Mouse (Mus musculus) 416B (cell line): ENCODE data around the gene Fblim1.

ENCODE experiments used
- DNase-seq: peaks from one replicate; pipeline ENCODE4 v3.0.0; 2011; ENCODE audit warnings: low read depth

Fblim1 gene

GRCm38 (mm10) chr4:141599251-141600141 is 6.4 kb downstream of the Fblim1 start:
- no peak for DNase-seq

GRCm38 (mm10) chr4:141598894-141599250 is 7.0 kb downstream of the Fblim1 start:
- DNase-seq: no peak

- DNase-seq: no peak
Measured at GRCm38 (mm10) chr4:141598199-141598893, 7.5 kb downstream of the Fblim1 start.

- DNase-seq: no peak
Measured at GRCm38 (mm10) chr4:141596700-141597328, 9.1 kb downstream of the Fblim1 start.

- DNase-seq: peak; percentile 62
Measured at GRCm38 (mm10) chr4:141595605-141596268, 10.2 kb downstream of the Fblim1 start.

GRCm38 (mm10) chr4:141595138-141595537 is 10.8 kb downstream of the Fblim1 start:
- DNase-seq: no peak

- DNase-seq: peak; percentile 55
Measured at GRCm38 (mm10) chr4:141591547-141591946, 14.3 kb downstream of the Fblim1 start.

GRCm38 (mm10) chr4:141583919-141584318 is 22.0 kb downstream of the Fblim1 start:
- no peak for DNase-seq

GRCm38 (mm10) chr4:141581051-141581450 is 24.8 kb downstream of the Fblim1 start:
- no peak for DNase-seq

- DNase-seq: no peak
Measured at GRCm38 (mm10) chr4:141578833-141579232, 27.1 kb downstream of the Fblim1 start.

GRCm38 (mm10) chr4:141576877-141577276 is 29.0 kb downstream of the Fblim1 start:
- no peak for DNase-seq

GRCm38 (mm10) chr4:141576404-141576803 is 29.5 kb downstream of the Fblim1 start:
- DNase-seq: no peak

GRCm38 (mm10) chr4:141574789-141575702 is 30.9 kb downstream of the Fblim1 start:
- peak; percentile 81 for DNase-seq

- peak; percentile 92 for DNase-seq
Measured at GRCm38 (mm10) chr4:141573359-141573966, 32.4 kb downstream of the Fblim1 start.

- peak; percentile 72 for DNase-seq
Measured at GRCm38 (mm10) chr4:141572668-141573358, 33.1 kb downstream of the Fblim1 start.

GRCm38 (mm10) chr4:141571934-141572333 is 34.0 kb downstream of the Fblim1 start:
- DNase-seq: no peak

GRCm38 (mm10) chr4:141571337-141571739 is 34.6 kb downstream of the Fblim1 start:
- no peak for DNase-seq

- DNase-seq: no peak
Measured at GRCm38 (mm10) chr4:141570821-141571220, 35.1 kb downstream of the Fblim1 start.

GRCm38 (mm10) chr4:141570004-141570403 is 35.9 kb downstream of the Fblim1 start:
- no peak for DNase-seq

- DNase-seq: peak; percentile 71
Measured at GRCm38 (mm10) chr4:141568966-141569365, 36.9 kb downstream of the Fblim1 start.
